Mouse (Mus musculus) limb, embryonic 10.5 days (tissue): ENCODE results near the gene Tgm2. TPM values are rescaled to one million over a fixed set of nuclear protein-coding genes. Genes with fewer than 3 reads are reported as not detected.

Experiments
- DNase-seq: peaks from one replicate; pipeline ENCODE4 v3.0.0-alpha.2; 2017; ENCODE audit warnings: low spot score
- H3K27ac ChIP-seq: fragments of 300-500 bp; sonication (generic); 2 replicates; pipeline ENCODE4 v1.5.1; 2016; ENCODE audit warnings: mild to moderate bottlenecking
- H3K27me3 ChIP-seq: fragments of 300-500 bp; sonication (generic); 2 replicates; pipeline ENCODE4 v1.6.1; 2016; ENCODE audit warnings: low read depth, mild to moderate bottlenecking; ENCODE audit not compliant: poor library complexity, severe bottlenecking
- H3K36me3 ChIP-seq: fragments of 300-500 bp; sonication (generic); 2 replicates; pipeline ENCODE4 v1.6.1; 2016; ENCODE audit warnings: mild to moderate bottlenecking, moderate library complexity
- H3K4me1 ChIP-seq: fragments of 300-500 bp; sonication (generic); 2 replicates; pipeline ENCODE4 v1.6.1; 2016
- H3K4me3 ChIP-seq: fragments of 300-500 bp; sonication (generic); 2 replicates; pipeline ENCODE4 v1.5.1; 2016; ENCODE audit warnings: mild to moderate bottlenecking, moderate library complexity
- H3K9me3 ChIP-seq: fragments of 300-500 bp; sonication (generic); replicated peaks from 2 replicates; pipeline ENCODE4 v1.6.1; 2016; ENCODE audit warnings: mild to moderate bottlenecking
- WGBS: fragments of 180-500 bp; shearing (Covaris S2); methylation state at CpG from one replicate; pipeline ENCODE4 v1.1.7; 2016; 5-methylcytosine and 5-hydroxymethylcytosine counted together
- polyA plus RNA-seq: library from polyadenylated mRNA; unstranded; fragments of >200 nt; fragmentation: Nextera tagmentation; extraction: Ambion mirVana; gene quantifications from 2 replicates; pipeline ENCODE4 v1.2.1, GENCODE M21; 2016

Tgm2 gene
- polyA plus RNA-seq, 1 experiment from 2014 or later: 3.7 TPM

GRCm38 (mm10) chr2:158178139-158178538 is 31.9 kb upstream of the Tgm2 start:
- H3K9me3 ChIP-seq: no peaks in the 10 kb centered on the region
- 74% methylated on average over 4 of the region's 4 CpGs for WGBS
- H3K4me1 ChIP-seq: peaks cover 18% of the 10 kb centered on the region
- H3K27me3 ChIP-seq: 0 out of 2 replicates have a peak, but pooled peaks cover 5% of the 10 kb centered on the region
- no peak overlapping the region for H3K4me3 ChIP-seq
- no peaks in the 10 kb centered on the region for H3K36me3 ChIP-seq
- no peak overlapping the region for H3K27ac ChIP-seq
- DNase-seq: no peak

GRCm38 (mm10) chr2:158177574-158177973 is 31.3 kb upstream of the Tgm2 start:
- no peak overlapping the region for H3K27ac ChIP-seq
- no peak overlapping the region for H3K4me3 ChIP-seq
- H3K27me3 ChIP-seq: 0 out of 2 replicates have a peak, but pooled peaks cover 5% of the 10 kb centered on the region
- DNase-seq: no peak
- peaks cover 18% of the 10 kb centered on the region for H3K4me1 ChIP-seq
- H3K36me3 ChIP-seq: no peaks in the 10 kb centered on the region
- H3K9me3 ChIP-seq: no peaks in the 10 kb centered on the region
- 60% methylated on average over 3 of the region's 3 CpGs for WGBS

- Histone ChIP-seq H3K4me1 (peaks cover 18% of the 10 kb centered on the region), H3K9me3 (no peaks in the 10 kb centered on the region), H3K36me3 (no peaks in the 10 kb centered on the region), H3K4me3 (no peak overlapping the region), H3K27me3 (0 out of 2 replicates have a peak, but pooled peaks cover 5% of the 10 kb centered on the region), H3K27ac (no peak overlapping the region)
- 92% methylated on average over 9 of the region's 9 CpGs for WGBS
- no peak for DNase-seq
These were observed 30.5 kb upstream of the Tgm2 start for GRCm38 (mm10) chr2:158176763-158177162.

GRCm38 (mm10) chr2:158175433-158175832 is 29.2 kb upstream of the Tgm2 start:
- H3K27ac ChIP-seq: no peak overlapping the region
- H3K4me3 ChIP-seq: no peak overlapping the region
- H3K9me3 ChIP-seq: no peaks in the 10 kb centered on the region
- H3K27me3 ChIP-seq: 0 out of 2 replicates have a peak, but pooled peaks cover 5% of the 10 kb centered on the region
- no peaks in the 10 kb centered on the region for H3K36me3 ChIP-seq
- no peak for DNase-seq
- peaks cover 18% of the 10 kb centered on the region for H3K4me1 ChIP-seq
- 78% methylated on average over 3 of the region's 3 CpGs for WGBS

- H3K4me3 ChIP-seq: no peak overlapping the region
- no peak overlapping the region for H3K27ac ChIP-seq
- 88% methylated on average over 15 of the region's 15 CpGs for WGBS
- no peaks in the 10 kb centered on the region for H3K9me3 ChIP-seq
- DNase-seq: no peak
- H3K27me3 ChIP-seq: 0 out of 2 replicates have a peak, but pooled peaks cover 5% of the 10 kb centered on the region
- H3K36me3 ChIP-seq: no peaks in the 10 kb centered on the region
- H3K4me1 ChIP-seq: peaks cover 18% of the 10 kb centered on the region
These were observed 28.7 kb upstream of the Tgm2 start for GRCm38 (mm10) chr2:158174958-158175357.

- Histone ChIP-seq H3K4me3 (no peak overlapping the region), H3K27me3 (no peaks in the 10 kb centered on the region), H3K36me3 (no peaks in the 10 kb centered on the region), H3K9me3 (no peaks in the 10 kb centered on the region), H3K4me1 (peaks cover 14% of the 10 kb centered on the region), H3K27ac (no peak overlapping the region)
- DNase-seq: no peak
- 87% methylated on average over 5 of the region's 5 CpGs for WGBS
These were observed 28.2 kb upstream of the Tgm2 start for GRCm38 (mm10) chr2:158174438-158174837.

- WGBS: 84% methylated on average over 2 of the region's 2 CpGs
- no peaks in the 10 kb centered on the region for H3K27me3 ChIP-seq
- no peaks in the 10 kb centered on the region for H3K9me3 ChIP-seq
- H3K27ac ChIP-seq: no peak overlapping the region
- H3K4me3 ChIP-seq: no peak overlapping the region
- no peaks in the 10 kb centered on the region for H3K36me3 ChIP-seq
- 0 out of 2 replicates have a peak, but pooled peaks cover 3% of the 10 kb centered on the region for H3K4me1 ChIP-seq
- DNase-seq: no peak
These were observed 24.2 kb upstream of the Tgm2 start for GRCm38 (mm10) chr2:158170394-158170793.

- Histone ChIP-seq H3K36me3 (no peaks in the 10 kb centered on the region), H3K9me3 (no peaks in the 10 kb centered on the region), H3K27me3 (no peaks in the 10 kb centered on the region), H3K4me1 (0 out of 2 replicates have a peak, but pooled peaks cover 2% of the 10 kb centered on the region), H3K27ac (no peak overlapping the region), H3K4me3 (no peak overlapping the region)
- WGBS: 87% methylated on average over 7 of the region's 7 CpGs
- no peak for DNase-seq
These were observed 23.5 kb upstream of the Tgm2 start for GRCm38 (mm10) chr2:158169771-158170170.

GRCm38 (mm10) chr2:158169351-158169750 is 23.1 kb upstream of the Tgm2 start:
- H3K4me3 ChIP-seq: no peak overlapping the region
- H3K36me3 ChIP-seq: no peaks in the 10 kb centered on the region
- H3K9me3 ChIP-seq: no peaks in the 10 kb centered on the region
- H3K27ac ChIP-seq: no peak overlapping the region
- no peaks in the 10 kb centered on the region for H3K27me3 ChIP-seq
- no peak for DNase-seq
- 86% methylated on average over 6 of the region's 6 CpGs for WGBS
- H3K4me1 ChIP-seq: 0 out of 2 replicates have a peak, but pooled peaks cover under 1% of the 10 kb centered on the region

- H3K4me3 ChIP-seq: no peak overlapping the region
- no peaks in the 10 kb centered on the region for H3K36me3 ChIP-seq
- H3K27me3 ChIP-seq: no peaks in the 10 kb centered on the region
- WGBS: 76% methylated on average over 8 of the region's 8 CpGs
- no peaks in the 10 kb centered on the region for H3K9me3 ChIP-seq
- DNase-seq: no peak
- H3K4me1 ChIP-seq: no peaks in the 10 kb centered on the region
- no peak overlapping the region for H3K27ac ChIP-seq
These were observed 22.5 kb upstream of the Tgm2 start for GRCm38 (mm10) chr2:158168741-158169211.

- Histone ChIP-seq H3K9me3 (no peaks in the 10 kb centered on the region), H3K36me3 (no peaks in the 10 kb centered on the region), H3K27ac (no peak overlapping the region), H3K4me3 (no peak overlapping the region), H3K4me1 (0 out of 2 replicates have a peak, but pooled peaks cover 4% of the 10 kb centered on the region), H3K27me3 (no peaks in the 10 kb centered on the region)
- whole genome bisulfite sequencing: 85% methylated on average over 9 of the region's 9 CpGs
- no peak for DNase-seq
These were observed 21.4 kb upstream of the Tgm2 start for GRCm38 (mm10) chr2:158167496-158168205.

GRCm38 (mm10) chr2:158166628-158167027 is 20.4 kb upstream of the Tgm2 start:
- DNase-seq: no peak
- Histone ChIP-seq H3K4me1 (0 out of 2 replicates have a peak, but pooled peaks cover 4% of the 10 kb centered on the region), H3K9me3 (no peaks in the 10 kb centered on the region), H3K36me3 (no peaks in the 10 kb centered on the region), H3K27me3 (no peaks in the 10 kb centered on the region), H3K27ac (no peak overlapping the region), H3K4me3 (no peak overlapping the region)
- WGBS: 80% methylated on average over 7 of the region's 7 CpGs

- no peak for DNase-seq
- no peak overlapping the region for H3K4me3 ChIP-seq
- no peaks in the 10 kb centered on the region for H3K27me3 ChIP-seq
- no peak overlapping the region for H3K27ac ChIP-seq
- H3K4me1 ChIP-seq: 0 out of 2 replicates have a peak, but pooled peaks cover 4% of the 10 kb centered on the region
- no peaks in the 10 kb centered on the region for H3K9me3 ChIP-seq
- H3K36me3 ChIP-seq: no peaks in the 10 kb centered on the region
- WGBS: 86% methylated on average over 4 of the region's 4 CpGs
These were observed 19.5 kb upstream of the Tgm2 start for GRCm38 (mm10) chr2:158165776-158166175.
